Mouse (Mus musculus): ENCODE data around the gene 4930404N11Rik. TPM values are rescaled to one million over a fixed set of nuclear protein-coding genes. Genes with fewer than 3 reads are reported as not detected.
A peak's percentile ranks its signal among the peaks of the same experiment; 100 is the strongest.

The 4930404N11Rik gene
- total RNA-seq, 2 experiments from 2014 or later, result 0.85 to 1.4 TPM

- peak; percentile 72 for DNase-seq
These were observed 36.1 kb upstream of the 4930404N11Rik start for GRCm38 (mm10) chr10:81401521-81402226.

GRCm38 (mm10) chr10:81401205-81401520 lies 35.5 kb upstream of the 4930404N11Rik start:
- DNase-seq, result no peak

- no peak for DNase-seq
These were observed 35.0 kb upstream of the 4930404N11Rik start for GRCm38 (mm10) chr10:81400371-81401204.

- no peak for DNase-seq
These were observed 34.2 kb upstream of the 4930404N11Rik start for GRCm38 (mm10) chr10:81399798-81400308.

- DNase-seq, result no peak
These were observed 33.7 kb upstream of the 4930404N11Rik start for GRCm38 (mm10) chr10:81399296-81399695.

- DNase-seq, result no peak
These were observed 31.1 kb upstream of the 4930404N11Rik start for GRCm38 (mm10) chr10:81396749-81397148.

- no peak for DNase-seq
These were observed 30.2 kb upstream of the 4930404N11Rik start for GRCm38 (mm10) chr10:81395865-81396264.

GRCm38 (mm10) chr10:81395127-81395526 lies 29.5 kb upstream of the 4930404N11Rik start:
- peak; percentile 75 for DNase-seq

- DNase-seq, result no peak
These were observed 27.9 kb upstream of the 4930404N11Rik start for GRCm38 (mm10) chr10:81393456-81394063.

GRCm38 (mm10) chr10:81392781-81393185 lies 27.2 kb upstream of the 4930404N11Rik start, which contains the start of gene Smim24:
TSS of gene Smim24 (plus strand) at chr10:81393051.
- DNase-seq, result no peak

- no peak for DNase-seq
These were observed 26.7 kb upstream of the 4930404N11Rik start for GRCm38 (mm10) chr10:81392270-81392669.

GRCm38 (mm10) chr10:81390678-81390965 lies 25.0 kb upstream of the 4930404N11Rik start:
- DNase-seq, result no peak

GRCm38 (mm10) chr10:81389801-81390677 lies 24.4 kb upstream of the 4930404N11Rik start:
- peak; percentile 82 for DNase-seq

GRCm38 (mm10) chr10:81389373-81389772 lies 23.8 kb upstream of the 4930404N11Rik start:
- no peak for DNase-seq

GRCm38 (mm10) chr10:81388505-81389055 lies 23.0 kb upstream of the 4930404N11Rik start, which contains the start of gene Gm48552:
TSS of gene Gm48552 (plus strand) at chr10:81389005.
- no peak for DNase-seq

GRCm38 (mm10) chr10:81387716-81388115 lies 22.1 kb upstream of the 4930404N11Rik start:
- DNase-seq, result no peak

- DNase-seq, result no peak
These were observed 20.1 kb upstream of the 4930404N11Rik start for GRCm38 (mm10) chr10:81385603-81386306.

GRCm38 (mm10) chr10:81384605-81384982 lies 19.0 kb upstream of the 4930404N11Rik start:
- DNase-seq, result no peak

- peak; percentile 100 for DNase-seq
These were observed 18.4 kb upstream of the 4930404N11Rik start, which contains the start of the genes Dohh and Gm48551 for GRCm38 (mm10) chr10:81383802-81384604. TSS of gene Dohh (plus strand) at chr10:81384428. TSS of gene Gm48551 (plus strand) at chr10:81384466.

- no peak for DNase-seq
These were observed 16.4 kb upstream of the 4930404N11Rik start for GRCm38 (mm10) chr10:81382039-81382438.
